11 mouse cellular contexts compared by ENCODE assay signal in genomic region chr11:49006785-49007184, GRCm38 (mm10). TPM values are rescaled to one million over a fixed set of nuclear protein-coding genes. Genes with fewer than 3 reads are reported as not detected.
"Had no signal": no experiment of that assay in that cellular context is flagged by ENCODE, and none has a peak within 500 bp of the region (broad histone marks: within the 10 kb centered on the region; RNA-seq: fewer than 3 reads in every experiment).

No protein-coding gene starts in this region.

RNA-seq across cellular contexts. Expression of gene Tgtp1, which starts 12.8 kb away (rescaled TPM):
- polyA plus RNA-seq: limb, embryonic 10.5 days; midbrain, embryonic 10.5 days; midbrain, embryonic 13.5 days; midbrain, embryonic 16.5 days; neural tube, embryonic 11.5 days; neural tube, embryonic 14.5 days had no signal

RNA-seq across cellular contexts. Expression of gene Gm12185, which starts 14.8 kb away (rescaled TPM):
- polyA plus RNA-seq: intestine, embryonic 16.5 days; kidney, embryonic 15.5 days; limb, embryonic 10.5 days; limb, embryonic 13.5 days; midbrain, embryonic 10.5 days; midbrain, embryonic 13.5 days; midbrain, embryonic 16.5 days; neural tube, embryonic 11.5 days; neural tube, embryonic 14.5 days; stomach, embryonic 16.5 days had no signal

RNA-seq across cellular contexts. Expression of gene 9930111J21Rik1, which starts 27.6 kb away (rescaled TPM):
- polyA plus RNA-seq: neural tube, embryonic 14.5 days had no signal

RNA-seq across cellular contexts. Expression of gene Olfr56, which starts 28.1 kb away (rescaled TPM):
- polyA plus RNA-seq: kidney, embryonic 15.5 days; limb, embryonic 10.5 days; limb, embryonic 13.5 days; liver, embryonic 12.5 days; midbrain, embryonic 10.5 days; midbrain, embryonic 13.5 days; midbrain, embryonic 16.5 days; neural tube, embryonic 11.5 days; neural tube, embryonic 14.5 days; stomach, embryonic 16.5 days had no signal
